Mouse (Mus musculus) spleen, embryonic (tissue): Measurements from ENCODE around the gene Spcs3.
"Not testable (repeated sequence)": the region's sequence is repeated elsewhere in the genome, so short reads cannot be mapped to it uniquely, and the experiment has no call there.

Source experiments
- CTCF ChIA-PET: fragments of 350-600 bp; sonication (Branson Sonifier 250); formaldehyde crosslinking; loops from one replicate; lab custom pipeline; 2022; lab: Charles Lee

Spcs3 gene

DNA sequence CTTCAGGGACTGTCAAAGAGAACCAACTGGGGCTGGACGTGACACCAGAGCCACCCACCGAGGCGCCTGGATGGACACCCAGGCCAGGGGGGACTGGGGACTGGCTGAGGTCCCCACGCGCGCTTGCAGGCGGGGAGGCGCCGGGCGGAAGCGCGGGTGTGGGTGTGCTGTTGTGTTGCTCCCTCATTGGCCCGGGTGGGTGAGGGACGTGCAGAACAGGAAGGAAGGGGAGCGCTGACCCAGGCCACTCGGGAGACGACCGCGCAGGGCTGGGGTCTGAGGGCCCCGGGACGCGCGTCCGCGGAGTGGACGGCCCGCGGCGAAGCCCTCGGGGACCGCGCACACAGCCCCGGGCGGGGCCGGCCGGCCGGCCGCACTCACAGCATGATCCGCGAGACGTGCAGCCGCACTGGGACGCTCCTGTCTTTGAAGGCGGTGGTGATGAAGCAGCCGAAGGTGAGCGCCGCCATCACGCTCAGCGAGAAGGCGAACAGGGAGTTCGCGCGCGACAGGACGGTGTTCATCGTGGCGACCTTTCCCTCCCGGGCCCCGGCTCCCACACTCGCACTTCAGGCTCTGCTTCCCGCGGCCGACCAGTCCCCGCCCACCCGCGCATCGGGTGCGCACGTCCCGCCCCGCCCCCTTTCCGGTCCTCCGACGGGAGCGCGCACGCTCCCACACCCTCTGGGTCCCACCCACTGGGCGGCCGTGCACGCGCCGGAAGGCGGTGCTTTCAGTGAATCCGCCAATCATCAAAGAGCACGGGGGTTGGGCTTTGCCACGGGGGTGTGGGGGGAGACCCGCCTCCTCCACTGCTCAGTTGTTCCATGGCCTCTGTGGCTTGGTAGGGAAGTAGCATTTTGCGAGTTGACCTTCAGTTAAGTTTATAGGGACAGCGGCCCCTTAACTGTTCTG is at the start of gene Spcs3, which contains the start of gene Asb5:
Spcs3 (minus strand) TSS at position 617 of the 915 bp plus-strand sequence.
Asb5 (plus strand) TSS at position 199 of the 915 bp plus-strand sequence.
- CTCF ChIA-PET, result no interaction called here

DNA sequence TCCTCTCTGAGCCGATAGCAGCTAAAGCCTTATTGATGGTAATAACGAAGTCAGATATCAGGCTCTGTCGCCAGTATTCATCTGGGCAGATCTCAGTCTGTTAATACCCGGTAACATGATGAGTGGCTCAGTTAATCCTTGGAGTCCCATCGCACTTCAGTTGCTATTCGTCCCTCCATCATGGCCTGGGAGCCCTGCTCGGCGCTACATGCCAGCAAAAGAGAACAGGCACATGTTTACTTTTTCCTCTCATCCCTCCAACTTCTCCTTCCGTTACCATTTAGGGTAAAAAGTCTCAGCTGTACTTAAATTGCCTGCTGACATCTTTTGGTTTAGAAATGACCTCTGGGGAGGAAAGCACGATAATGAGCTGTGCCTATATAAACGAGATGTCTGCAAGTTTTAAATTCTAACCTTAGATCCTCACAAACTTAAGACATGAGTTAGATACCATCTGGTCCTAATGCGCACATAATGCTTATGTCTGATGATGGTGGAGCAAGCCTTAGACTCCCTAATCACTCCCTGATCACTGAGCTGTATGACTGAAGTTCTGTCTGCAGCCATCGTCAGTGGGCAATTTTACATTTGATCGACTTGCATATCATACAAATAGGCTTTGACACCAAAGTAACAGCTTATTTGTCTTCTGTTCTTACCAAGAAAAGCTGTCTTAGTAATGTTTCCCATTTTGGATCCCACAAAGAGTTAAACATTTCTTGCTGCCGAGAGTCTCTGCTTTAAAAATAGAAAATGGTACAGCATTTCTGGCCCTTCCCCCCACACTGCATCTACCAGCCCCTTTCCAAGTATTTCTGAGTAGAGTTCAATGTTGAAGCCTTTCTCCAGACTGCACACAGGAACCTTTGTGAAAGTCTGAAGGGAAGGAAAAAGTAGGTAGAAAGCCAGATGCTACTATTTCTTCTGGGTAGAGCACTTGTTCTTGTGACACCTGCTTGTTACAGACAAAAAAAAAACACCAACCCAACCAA is 41.1 kb upstream of the Spcs3 start:
- CTCF ChIA-PET, result no interaction called here

DNA sequence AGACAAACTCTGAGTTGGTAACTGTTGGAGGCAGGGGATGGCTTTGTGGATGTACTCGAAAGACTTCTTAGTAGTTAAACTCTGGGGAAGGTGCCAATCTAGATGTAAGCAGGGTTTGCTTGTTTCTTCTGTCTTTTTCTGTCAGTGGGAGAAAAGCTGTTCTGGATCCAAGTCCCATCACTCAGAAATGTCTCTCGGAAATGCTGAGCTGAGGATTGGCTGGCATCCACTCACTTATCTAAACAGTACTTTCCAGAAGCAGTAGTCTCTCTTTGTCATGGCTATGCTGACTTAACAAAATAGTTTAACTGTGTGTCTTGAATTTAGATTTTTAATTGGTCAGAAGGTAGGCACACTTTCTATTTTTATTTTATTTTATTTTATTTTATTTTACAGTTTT is 37.4 kb upstream of the Spcs3 start:
- CTCF ChIA-PET, result interaction anchor here (0.6 kb wide), 1 partner anchor 26 kb away, joined by 3 read pairs; no protein-coding TSS in a partner anchor

DNA sequence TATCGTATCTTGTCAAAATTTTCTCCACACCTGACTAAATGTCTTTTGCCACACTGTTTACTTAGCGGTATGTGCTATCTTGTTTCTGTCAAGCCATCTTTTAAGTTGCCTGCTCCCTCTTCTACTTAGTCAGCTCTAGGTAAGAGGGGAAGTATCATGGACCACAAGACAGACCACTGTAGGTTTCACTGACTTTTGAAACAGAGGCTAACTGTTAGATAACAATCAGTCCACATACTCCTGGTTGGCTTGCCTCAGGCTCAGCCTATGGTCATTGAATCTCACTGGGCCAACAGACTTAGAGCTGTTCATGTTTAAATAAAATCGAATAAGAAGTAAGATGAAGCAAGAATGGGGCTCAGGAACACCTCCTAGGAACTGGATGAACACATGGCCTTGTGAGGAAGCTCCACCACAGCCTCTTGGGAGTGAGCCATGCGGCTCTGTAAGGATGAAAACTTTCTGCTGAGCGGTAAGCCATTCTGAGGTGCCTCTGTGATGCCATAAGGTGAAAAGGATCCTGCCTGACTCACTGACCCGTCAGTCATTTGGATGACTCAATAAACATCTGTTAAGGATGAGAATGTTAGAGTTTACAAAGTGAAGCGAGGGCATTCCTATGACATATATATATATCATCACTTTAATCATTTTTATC is 35.9 kb upstream of the Spcs3 start:
- CTCF ChIA-PET, result no interaction called here

DNA sequence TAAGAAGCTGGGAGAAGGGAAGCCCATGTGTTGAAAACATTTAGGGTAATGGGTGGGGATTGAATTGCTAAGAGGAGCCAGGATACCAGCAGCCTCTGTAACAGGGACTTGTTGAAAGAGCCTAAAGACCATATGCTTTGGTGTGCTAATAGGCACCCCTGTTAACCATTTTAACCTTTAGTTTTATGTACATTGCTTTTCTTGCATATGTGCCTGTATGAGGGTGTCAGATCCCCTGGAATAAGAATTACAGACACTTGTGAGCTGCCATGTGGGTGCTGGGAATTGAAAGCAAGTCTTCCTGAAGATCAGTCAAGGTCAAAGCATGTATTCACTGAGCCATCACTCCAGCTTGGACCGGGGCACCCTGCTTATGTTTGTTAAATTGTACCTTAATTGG is 35.4 kb upstream of the Spcs3 start:
- CTCF ChIA-PET, result no interaction called here

DNA sequence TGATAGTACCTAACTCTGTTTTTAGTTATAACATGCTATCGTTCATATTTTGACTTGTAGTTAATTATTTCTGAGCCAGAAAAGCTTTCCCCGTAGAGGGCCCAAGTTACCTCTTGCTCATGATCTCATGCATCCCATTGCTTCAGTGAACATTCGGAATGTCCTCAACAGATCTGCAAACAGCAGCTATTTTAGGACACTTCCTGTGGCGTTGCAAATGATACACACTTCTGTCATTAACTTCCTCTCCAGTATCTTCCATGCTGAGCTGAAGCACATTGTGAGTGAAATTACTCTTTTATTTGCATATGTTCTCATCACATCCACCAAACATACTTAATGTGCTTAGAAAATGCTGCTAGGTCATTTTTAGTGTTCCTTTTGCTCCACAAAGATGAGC is 32.3 kb upstream of the Spcs3 start:
- CTCF ChIA-PET, result no interaction called here

DNA sequence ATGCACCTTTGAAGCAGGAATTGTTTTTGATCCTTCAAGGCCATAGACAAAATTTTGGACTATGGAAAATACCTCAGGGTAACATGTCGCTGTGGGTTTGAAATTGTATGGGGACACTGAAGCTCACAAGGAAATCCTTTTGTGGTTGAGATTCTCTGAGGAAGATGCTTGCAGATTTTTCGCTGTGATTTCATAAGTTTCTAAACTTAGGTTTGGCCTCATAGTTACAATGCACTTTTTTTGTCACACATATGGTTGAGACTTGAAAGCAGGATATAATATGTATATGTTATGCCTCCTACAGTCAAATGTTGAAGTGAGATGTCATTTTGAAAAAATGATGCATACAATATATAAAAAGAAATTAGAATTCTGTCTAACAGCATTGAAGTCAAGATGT is 25.1 kb upstream of the Spcs3 start:
- CTCF ChIA-PET, result no interaction called here

DNA sequence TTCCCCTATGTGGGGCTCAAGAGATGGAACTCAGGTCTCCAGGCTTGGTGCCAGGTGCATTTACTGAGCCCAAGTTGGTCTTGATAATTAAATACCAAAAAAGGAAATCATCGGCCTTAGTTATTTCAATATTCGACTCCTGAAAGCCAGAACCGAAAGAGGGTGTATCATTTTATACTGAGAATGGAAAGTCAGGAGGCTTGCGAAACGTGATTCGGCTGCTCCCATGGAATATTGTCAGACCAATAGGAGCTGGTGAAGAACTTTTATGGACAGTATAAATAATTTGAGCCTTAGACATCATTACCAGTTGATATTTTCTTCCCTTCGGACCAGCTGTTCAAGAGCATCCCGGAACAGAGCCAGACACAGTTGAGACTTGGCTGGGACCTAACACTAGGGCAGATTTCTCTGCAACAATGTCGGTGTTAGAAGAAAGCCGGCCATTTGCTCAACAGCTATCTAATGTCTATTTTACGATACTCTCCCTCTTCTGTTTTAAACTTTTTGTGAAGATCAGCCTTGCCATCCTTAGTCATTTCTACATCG is 20.3 kb upstream of the Spcs3 start:
- CTCF ChIA-PET, result no interaction called here

DNA sequence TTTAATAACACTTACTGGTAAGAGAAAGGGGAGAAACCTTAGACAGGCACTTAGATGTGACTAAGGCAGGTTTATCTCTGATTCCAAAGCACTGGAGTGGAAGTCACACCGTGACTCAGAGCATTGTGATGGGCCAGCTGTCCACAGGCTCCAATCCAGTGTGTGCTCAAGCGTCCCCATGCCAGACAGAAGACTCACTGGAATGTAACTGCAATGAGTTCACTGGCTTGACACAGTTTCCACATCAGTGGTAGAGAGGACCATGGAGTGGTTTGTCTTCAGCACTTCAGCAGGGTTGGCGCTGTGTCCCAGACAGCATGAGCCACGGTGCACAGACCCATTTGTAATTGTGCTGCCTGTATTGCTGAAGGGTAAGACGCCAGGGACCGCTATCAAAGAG is 18.6 kb upstream of the Spcs3 start:
- CTCF ChIA-PET, result no interaction called here

DNA sequence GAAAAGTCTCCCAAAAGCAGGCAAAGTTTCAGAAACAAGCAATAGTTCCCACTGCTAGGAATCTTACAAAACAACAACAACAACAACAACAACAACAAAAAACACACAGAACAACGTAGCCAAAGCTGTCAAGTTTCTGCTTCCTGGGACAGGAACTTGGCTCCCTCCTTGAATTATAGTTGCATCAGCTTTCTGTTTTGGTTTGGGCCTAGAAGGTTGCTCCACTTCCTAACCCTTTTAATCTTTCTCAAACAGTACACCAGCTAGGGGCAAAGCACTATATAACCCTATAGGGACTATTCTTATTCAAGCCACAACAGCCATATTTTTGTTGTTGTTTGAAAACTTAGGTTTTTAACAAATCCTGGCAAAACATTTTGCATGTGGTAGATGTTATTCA is 11.5 kb upstream of the Spcs3 start:
- CTCF ChIA-PET, result no interaction called here

DNA sequence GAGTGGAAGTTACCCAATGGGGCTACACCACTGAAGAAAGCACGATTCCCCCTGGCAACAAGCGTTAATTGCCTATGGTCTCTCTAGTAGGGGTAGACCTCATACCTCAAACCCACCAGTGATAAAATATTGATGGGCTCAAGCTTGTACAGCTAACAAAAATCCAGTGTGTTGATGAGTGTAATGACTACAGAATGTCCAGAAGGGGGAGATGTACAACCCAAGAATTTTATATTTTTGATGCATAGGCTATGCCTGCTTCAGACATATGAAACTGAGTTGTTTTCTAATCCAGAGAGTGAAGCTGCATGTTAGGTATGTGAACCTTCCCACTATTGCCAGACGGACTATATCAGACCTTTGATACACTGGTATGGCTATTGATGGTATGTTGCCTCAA is 7.5 kb upstream of the Spcs3 start:
- CTCF ChIA-PET, result no interaction called here

DNA sequence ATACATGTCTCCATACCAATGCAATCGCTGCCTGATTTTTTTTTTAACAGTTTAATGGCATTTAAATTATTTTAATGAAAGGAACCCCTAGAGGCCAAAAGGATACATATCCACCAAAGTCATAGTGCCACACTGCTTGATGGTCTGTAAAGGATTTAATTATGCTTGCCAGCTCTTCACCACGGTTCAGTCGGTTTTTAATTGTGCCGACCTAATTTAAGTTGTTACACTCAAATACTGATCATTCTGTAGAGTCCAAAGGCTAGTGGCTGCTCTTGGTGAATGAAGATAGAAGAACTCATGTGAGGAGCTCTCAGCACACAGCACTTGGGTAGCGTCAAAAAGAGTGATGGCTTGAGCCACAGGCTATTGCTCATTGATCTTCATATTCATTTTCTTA is 5.4 kb upstream of the Spcs3 start:
- CTCF ChIA-PET, result no interaction called here

DNA sequence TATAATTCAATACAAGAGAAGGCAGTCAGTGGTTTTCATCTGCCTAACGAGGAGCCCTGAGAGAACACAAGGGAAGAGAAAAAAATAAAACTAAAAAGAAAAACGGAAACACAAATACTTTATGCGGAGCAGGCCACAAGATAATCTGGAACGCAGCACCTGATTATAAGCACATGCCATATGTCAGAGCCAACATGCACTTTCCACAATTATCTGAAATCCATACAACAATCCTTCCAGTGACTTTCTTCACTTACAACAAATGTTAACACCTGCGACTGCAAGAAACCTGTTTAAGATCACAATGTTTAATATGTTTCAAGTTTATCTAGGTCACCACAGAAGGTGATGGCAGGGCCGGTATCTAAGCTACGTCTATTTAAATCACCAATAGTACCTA is 1.2 kb downstream of the Spcs3 start:
- CTCF ChIA-PET, result no interaction called here

DNA sequence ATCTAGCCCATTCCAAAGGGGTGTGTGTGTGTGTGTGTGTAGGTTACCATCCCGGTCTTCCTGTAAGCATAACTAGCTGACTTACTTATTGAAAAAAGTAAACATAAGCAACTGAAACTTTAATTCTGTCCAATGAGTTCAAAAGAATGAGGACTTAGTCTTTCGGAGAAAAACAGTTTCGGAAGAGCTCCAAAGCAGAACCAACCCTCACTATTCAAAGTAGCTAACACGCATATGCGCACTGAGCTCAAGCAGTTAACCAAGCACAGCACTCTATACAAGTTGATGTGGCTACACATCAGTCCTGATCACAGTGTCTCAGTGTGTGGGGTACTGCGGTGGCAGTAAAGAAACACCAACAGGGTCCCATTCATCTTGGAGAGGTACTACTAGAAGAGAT is 3.1 kb downstream of the Spcs3 start:
- CTCF ChIA-PET, result no interaction called here

DNA sequence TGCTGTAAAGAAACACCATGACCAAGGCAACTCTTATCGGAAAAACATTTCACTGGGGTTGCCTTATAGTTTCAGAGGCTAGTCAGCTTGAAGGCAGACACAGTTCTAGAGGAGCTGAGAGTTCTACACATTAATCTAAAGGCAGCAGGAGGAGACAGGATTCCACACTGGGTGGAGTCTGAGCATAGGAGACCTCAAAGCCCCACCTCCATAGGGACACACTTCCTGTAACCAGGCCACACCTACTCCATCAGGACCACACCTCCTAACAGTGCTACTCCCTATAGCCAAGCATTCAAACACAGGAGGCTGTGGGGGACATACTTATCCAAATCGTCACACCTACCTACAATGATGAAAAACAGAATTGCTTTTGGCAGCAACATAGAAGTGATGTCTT is 4.2 kb downstream of the Spcs3 start:
- CTCF ChIA-PET, result no interaction called here

DNA sequence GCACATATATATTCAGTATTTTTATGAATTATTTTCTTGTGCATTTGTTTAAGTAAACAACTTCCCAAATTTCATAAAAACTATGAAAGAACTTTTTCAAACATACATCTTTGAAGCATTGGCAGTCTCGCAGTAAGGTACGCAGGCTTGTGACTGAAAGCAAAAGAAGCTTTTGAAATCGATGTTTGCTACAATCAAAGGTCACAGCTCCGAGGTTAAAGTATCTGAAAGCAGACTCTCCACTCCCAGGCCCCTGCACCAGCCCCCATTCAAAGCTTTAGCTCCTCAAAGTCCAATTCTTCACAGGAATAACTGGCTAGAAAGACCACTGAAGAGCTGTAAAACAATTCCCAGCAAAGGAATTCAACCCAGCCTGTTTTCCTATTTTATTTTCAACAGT is 9.3 kb downstream of the Spcs3 start:
- CTCF ChIA-PET, result no interaction called here

DNA sequence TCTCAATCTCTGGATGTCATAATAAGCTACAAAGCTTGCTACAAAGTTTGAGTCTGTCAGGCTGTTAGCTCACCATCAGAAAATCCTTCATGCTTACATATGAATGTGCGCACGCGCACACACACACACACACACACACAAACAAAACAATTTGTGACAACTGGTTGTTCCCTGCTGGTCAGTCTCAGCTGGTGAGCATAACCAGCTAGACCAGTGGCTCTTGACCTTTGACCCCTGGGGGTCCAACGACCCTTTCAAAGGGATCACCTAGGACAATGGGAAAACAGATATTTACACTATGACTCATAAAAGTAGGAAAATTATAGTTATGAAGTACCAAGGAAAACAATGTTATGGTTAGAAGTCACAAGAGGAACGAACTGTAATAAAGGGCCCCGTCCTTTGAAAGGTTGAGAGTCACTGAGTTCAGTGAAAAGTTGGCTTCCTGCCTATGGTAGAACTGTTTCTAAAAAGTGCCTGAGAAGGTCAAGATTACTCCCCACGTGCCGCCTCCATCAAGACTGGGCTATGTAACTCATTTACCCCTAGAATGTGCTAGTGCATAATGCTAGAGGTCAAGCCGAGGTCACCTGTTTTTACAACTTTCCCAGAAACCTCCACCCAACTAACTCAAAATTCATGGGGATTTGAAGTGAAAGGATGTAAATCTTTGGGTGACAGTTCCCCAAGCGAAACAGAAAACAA is 10.9 kb downstream of the Spcs3 start:
- CTCF ChIA-PET, result no interaction called here

DNA sequence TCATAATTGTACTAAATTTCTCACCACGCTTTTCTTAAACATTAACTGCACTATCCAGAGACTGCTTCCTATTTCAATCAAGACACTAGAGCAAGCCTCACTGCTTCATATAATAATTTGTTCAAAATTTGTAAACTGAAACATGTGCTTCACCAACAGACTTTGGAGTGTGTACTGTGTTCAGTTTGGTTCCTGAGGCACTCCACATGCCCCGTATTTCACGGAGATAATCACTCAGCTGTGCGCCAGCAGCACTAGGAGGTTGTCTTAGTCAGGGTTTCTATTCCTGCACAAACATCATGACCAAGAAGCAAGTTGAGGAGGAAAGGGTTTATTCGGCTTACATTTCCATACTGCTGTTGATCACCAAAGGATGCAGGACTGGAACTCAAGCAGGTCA is 17.6 kb downstream of the Spcs3 start:
- CTCF ChIA-PET, result not testable (repeated sequence)

DNA sequence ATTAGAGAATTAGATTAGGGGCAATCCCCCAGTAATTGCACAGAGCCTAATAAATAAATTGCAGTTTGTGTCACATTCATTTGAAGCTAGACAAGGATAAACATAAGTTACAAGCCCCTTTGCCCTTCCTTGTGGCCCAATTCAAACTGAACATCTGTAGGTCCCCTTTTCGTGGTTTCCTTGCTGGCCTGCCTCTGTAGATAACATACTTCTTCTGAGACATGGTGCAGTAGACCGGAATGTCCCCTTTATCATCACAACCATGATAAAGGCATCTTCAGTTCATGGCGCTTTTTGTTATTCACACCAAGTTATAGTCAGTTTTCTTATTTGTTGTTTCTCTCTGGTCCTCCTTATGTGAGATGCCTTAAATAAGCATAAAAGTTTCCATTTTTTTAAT is 18.0 kb downstream of the Spcs3 start:
- CTCF ChIA-PET, result no interaction called here

DNA sequence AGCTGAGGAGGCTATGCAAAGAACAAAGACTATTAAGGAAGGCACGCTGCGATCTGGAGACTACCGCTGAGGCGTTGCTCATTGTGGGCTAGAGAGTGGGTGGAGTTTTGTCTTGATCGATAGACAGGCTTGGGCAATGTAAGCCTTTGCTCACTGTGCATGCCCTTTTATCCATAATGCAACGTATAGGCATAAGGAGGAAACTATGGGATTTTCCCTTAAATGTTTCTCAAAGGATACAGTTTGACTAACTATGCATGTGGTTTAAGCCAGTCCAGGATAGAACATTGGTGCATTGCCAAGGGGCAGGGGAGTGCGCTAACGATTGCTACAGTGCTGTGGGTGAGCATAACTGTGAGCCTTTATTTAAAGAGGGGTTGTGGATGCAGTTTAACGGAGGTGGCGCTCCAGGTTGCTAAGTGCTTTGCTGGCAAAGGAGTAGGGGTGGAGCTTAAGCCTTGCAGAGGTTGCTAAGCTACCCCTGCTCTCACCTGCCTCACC is 20.5 kb downstream of the Spcs3 start:
- CTCF ChIA-PET, result interaction anchor here (0.7 kb wide), 1 partner anchor 158 kb away, joined by 5 read pairs; no protein-coding TSS in a partner anchor

DNA sequence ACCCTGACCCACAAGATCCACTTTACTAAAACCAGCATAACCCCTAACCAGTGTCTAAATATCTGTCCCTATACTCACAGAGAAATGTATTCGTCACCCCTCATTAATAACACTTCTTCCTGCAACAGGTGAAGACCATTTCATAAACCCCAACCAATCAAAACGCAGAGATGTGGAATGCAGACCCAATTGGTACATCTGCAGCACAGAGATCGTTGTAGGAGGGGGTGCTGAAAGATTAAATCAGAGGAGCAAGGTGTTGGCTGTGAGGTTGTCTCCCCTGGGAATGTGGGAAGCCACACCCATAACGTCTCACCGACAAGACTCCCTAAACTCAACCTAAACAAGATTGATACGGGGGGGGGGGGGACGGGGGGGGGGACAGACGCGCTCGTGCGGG is 21.0 kb downstream of the Spcs3 start:
- CTCF ChIA-PET, result no interaction called here
